Mouse (Mus musculus): Measurements from ENCODE around the gene Ddi2.

GRCm38 (mm10) chr4:141766316-141766667, 43.1 kb upstream of the Ddi2 start:
- TF ChIP-seq CTCF (IDR thresholded peaks at IDR 0.05; ENCODE audit: borderline replicate concordance, insufficient read depth, low read length) (no peak), POLR2A (IDR thresholded peaks at IDR 0.05; ENCODE audit: low read depth, low read length) (no peak)

All from embryonic fibroblast, embryonic 13.5 days (primary cell).